Mouse (Mus musculus): ENCODE measurements around the gene Bcl9l.
A peak's percentile ranks its signal among the peaks of the same experiment; 100 is the strongest.

Bcl9l gene

DNA sequence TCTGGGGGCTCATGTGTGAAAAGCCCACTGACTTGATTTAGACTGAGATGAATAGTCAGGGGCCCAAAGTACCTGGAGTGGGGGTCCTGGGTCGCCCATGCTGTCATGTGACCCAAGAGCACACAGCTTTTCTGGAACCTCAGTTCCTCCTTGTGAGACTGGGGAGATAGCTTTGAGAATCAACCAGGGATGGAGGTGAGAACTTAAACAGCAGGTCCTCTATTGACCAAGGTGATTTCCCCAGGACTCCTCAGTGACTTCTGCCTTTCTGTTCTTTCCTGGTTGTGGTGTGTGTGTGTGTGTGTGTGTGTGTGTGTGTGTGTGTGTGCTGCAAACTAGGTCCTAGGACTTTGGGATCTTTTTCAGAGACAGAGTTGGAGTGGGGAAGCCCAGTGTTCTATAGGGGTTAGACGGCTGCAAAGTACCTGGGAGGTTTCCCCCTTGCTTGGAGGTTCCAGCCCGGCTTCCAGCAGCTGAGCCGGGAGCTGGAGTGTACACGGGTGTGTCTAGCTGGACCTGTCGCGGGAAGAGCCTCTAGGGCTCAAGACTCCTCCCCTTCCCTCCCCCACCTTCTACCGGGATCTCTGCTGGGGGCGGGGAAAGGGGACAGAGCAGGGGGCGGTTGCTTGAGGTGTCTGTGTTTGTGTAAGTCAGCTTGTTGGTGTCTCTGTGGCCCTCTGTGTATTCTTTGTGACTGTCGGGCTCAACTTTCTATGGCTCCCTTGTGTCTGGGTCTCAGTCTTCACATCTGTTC is 15.2 kb downstream of the Bcl9l start:
- DNase-seq (ENCODE audit: low read depth, low spot score), result no peak

DNA sequence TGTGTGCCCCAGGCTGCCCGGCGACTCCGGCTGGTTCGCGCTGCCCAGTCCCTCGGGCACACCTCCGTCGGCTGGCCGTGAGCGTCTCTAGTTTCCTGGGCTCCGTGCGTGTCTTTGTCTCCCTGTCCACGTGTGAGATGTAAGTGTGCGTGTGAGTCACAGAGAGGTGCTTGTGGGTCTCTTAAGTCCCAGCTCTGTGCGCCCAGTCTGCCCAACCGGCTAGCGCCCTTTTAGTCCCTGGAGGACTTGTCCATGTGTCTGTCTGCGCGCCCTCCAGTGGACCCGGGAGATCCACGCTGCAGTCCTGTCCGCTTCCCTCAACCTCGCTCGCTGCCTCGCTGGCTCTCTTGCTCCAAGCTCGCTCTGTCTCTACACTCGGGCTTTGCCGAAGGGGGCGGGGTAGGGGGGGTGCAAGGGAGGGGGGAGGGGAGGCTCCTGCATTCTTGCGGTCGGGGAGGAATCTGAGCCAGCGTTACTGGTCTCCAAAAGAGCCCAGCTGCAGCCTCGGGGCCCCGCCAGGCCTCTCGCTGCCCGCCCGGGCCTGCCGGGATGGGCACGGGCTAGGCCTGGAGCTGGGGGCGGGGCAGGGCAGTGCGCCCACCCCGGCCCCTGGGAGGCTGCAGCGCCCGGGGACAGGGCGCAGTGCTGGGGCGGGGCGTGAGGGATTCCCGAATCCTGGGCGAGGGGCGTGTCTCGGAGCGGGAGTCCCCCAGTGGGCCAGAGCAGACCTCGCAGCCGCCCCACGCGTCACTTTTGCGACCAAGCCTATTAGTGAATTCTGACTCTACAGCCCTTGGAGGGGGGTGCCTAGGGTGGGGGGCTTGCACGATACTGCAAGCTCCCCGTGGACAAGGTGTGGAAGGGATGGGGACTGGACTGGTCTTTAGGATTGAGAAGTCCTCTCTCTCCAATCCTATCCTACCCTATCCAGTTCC is 16.1 kb downstream of the Bcl9l start:
- DNase-seq (ENCODE audit: low read depth, low spot score), result no peak

DNA sequence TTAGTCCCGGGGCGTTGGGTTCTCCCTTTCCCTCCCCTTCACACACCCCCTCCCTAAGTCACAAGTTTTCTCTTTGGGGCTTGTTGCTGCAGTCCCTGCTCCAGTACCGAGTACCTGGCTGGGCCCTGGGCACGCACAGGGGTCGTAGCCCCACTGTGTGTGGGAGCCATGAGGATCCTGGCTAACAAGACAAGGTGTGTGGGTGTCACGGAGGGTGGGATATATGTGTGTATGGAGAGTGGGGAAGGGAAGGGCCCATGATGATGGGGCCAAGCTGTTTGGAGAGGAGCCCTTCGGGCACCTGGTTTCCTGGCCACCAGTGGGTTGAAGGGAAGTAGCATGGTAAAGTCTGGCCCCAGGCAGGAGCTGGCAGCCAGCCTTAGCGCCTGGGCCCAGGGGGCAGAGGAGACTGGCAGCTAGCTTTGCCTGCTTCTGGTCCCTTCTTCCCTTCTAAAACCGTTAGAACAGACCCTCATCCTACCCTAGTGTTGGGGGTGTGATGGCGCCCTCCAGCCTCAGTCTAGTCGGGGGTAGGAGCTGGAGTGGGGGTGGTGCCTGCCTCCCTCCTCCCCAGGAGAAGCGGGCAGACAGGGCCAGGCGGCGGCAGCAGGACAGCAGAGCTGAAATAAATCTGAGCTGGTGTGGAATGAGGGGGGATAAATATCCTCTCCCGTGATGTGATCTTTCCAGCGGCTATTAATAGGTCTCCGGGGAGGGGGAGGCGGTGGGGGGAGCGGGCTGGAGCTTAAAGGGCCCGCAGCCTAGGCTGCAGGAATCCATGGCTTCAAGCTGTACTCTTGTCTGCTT is 16.9 kb downstream of the Bcl9l start:
- no peak for DNase-seq (ENCODE audit: low read depth, low spot score)

DNA sequence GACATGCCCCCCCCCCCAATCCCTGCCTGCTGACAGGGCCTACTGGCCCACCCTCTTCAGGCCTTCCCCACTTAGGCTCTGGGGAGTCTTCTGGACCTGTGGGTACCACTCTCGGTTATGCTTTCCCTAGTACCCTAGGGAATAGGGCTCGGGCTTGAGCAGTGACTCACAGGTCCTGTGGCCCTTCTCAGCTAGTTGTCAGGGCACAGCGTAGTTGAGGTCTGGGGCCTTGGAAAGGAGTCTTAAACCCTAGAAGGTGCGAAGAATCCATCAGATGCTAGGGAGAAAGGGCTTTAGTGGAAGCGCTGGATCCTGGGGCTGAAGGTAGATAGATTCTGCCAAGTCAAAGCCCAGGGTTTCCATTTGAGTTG is 17.5 kb downstream of the Bcl9l start:
- no peak for DNase-seq (ENCODE audit: low read depth, low spot score)

DNA sequence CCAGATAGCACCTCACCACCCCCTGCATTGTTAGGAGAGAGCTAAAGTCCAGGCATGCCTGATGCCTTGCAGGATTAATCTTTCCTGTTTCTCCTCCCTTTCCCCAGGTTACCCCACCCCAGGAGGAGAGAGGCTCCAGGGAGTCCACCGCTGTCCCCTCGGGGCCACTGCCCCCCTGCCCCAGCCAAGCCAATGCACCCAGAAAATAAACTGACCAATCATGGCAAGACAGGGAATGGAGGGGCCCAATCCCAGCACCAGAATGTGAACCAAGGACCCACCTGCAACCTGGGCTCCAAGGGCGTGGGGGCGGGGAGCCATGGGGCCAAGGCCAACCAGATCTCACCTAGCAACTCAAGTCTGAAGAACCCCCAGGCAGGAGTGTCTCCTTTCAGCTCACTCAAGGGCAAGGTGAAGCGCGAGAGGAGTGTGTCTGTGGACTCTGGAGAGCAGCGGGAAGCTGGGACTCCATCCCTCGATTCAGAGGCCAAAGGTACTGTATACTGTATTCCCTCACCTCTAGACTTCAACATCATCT is 18.1 kb downstream of the Bcl9l start:
- DNase-seq (ENCODE audit: low read depth, low spot score), result no peak

DNA sequence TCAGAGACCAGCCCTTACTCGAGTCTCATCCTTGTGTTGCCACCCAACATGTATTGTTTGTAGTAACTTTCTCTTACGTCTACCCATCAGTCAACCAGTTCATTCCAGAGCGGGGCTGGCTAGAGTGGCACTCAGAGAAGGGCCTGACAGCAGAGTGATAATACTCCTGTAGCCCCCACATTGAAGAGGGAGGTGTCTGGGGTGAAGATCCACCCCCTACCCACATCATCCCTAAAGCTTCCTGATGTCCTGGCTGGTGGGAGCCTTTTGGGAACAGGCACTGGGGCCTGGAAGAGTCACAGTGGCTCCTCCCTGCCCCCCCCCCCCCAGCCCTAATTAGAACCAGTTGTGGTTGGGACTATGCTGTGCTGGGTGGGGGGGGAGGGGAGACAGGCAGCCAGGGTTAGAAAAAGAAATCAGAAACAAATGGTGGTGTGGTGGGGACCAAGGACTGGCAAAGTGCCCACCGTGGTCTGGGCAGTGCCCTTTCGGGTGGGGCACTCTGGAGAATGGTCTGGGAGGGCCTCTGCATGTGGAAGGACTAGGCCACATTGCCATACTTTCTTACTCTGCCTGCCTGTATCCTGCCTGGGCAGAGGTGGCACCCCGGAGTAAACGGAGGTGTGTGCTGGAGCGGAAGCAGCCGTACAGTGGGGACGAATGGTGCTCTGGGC is 18.7 kb downstream of the Bcl9l start:
- DNase-seq (ENCODE audit: low read depth, low spot score), result no peak

DNA sequence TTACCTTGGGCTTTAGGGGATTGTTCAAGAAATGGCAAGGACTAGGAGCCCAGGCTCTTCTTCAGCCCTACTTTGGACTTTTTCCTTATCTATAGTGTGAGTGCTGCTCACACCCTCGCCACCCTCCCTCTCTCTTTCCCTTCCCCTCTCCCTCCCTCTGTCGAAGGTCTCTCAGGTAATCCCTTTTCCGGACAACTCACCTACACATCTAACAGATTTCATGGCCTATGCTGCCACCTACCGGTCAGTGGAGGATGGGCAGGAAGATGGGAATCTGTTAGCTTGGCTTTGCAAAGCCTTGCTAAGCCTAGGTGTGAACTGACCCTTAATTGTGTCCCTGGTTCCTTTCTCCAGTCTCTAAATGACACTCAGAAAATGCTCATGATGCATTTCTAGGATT is 19.4 kb downstream of the Bcl9l start:
- DNase-seq (ENCODE audit: low read depth, low spot score), result no peak

DNA sequence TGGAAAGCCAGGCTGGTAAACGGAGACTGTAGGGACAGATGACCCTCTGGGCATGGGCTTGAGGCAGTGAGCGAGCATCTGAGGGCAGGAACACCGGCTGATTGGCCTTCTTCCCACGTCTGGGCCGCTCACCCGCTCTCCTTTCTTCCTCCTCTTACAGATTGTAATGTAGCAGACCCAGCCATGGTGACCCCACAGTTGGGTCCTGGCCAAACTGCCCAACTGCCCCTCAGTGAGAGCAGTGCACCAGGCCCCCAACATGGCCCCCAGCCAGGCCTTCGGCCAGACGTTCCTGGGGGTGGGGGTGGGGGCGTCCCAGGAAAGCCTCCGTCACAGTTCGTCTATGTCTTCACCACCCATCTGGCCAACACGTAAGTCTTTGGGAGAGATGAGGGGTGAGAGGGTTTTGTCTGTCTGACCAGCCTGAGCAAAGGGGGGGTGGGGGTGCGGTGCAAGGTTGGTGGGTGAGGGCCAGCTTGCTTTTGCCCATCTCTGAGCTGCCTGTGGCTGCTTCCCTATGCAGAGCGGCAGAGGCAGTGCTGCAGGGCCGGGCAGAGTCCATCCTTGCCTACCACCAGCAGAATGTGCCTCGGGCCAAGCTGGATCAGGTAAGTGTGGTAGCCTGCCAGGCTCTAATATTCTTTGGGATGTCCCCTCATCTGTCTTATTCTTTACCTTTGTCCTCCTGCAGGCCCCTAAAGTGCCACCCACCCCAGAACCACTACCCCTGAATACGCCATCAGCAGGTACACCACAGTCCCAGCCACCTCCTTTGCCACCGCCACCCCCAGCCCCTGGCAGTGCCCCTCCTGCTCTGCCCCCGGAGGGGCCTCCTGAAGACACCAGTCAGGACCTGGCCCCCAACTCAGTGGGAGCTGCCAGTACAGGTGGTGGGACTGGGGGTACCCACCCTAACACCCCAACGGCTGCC is 22.5 kb downstream of the Bcl9l start:
- DNase-seq (ENCODE audit: low read depth, low spot score), result no peak

DNA sequence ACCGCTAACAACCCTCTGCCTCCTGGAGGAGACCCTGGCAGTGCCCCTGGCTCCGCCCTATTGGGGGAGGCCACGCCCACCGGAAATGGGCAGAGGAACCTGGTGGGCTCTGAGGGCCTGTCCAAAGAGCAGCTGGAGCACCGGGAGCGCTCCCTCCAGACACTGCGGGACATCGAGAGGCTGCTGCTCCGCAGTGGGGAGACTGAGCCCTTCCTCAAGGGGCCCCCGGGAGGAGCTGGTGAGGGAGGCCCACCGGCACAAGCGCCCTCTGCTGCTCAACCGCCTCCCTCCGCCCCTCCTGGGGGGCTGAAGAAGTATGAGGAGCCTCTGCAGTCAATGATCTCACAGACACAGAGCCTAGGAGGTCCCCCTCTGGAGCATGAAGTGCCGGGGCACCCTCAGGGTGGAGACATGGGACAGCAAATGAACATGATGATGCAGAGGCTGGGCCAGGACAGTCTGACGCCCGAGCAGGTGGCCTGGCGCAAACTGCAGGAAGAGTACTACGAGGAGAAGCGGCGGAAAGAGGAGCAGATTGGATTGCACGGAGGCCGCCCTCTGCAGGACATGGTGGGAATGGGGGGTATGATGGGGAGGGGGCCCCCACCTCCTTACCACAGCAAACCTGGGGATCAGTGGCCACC is 23.3 kb downstream of the Bcl9l start:
- no peak for DNase-seq (ENCODE audit: low read depth, low spot score)

DNA sequence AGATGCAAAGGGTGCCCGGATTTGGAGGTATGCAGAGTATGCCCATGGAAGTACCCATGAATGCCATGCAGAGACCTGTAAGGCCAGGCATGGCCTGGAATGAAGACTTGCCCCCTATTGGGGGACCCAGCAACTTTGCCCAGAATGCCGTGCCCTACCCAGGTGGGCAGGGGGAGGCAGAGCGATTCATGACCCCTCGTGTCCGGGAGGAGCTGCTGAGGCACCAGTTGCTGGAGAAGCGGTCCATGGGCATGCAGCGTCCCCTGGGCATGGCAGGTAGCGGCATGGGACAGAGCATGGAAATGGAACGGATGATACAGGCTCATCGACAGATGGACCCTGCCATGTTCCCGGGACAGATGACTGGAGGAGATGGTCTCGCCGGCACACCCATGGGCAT is 23.9 kb downstream of the Bcl9l start:
- DNase-seq (ENCODE audit: low read depth, low spot score), result no peak

DNA sequence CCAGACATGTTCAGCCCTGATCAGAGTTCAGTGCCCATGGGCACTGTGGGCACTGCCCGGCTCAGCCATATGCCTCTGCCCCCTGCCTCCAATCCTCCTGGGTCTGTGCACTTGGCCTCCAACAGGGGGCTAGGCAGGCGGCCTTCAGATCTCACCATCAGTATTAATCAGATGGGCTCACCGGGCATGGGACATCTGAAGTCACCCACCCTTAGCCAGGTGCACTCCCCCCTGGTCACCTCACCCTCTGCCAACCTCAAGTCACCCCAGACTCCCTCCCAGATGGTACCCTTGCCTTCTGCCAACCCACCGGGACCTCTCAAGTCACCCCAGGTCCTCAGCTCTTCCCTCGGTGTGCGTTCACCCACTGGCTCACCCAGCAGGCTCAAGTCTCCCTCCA is 24.7 kb downstream of the Bcl9l start:
- DNase-seq (ENCODE audit: low read depth, low spot score), result no peak

DNA sequence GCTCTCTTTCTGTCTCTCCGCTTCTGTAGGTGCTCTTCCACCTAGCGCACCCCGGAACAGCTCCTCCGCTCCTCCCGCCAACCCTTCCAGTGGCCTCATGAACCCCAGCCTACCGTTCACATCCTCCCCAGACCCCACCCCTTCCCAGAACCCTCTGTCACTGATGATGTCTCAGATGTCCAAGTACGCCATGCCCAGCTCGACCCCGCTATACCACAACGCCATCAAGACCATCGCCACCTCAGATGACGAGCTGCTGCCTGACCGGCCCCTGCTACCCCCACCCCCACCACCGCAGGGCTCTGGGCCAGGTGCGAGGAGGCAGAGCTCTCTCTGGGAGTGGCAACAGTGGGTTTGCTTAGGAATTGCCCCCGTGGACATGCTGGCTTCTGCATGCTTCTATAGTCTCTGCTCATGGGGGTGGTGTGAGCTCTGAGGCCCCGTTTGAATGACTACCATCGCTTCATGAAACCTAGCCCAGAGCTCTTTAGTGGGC is 25.5 kb downstream of the Bcl9l start:
- DNase-seq (ENCODE audit: low read depth, low spot score), result no peak

DNA sequence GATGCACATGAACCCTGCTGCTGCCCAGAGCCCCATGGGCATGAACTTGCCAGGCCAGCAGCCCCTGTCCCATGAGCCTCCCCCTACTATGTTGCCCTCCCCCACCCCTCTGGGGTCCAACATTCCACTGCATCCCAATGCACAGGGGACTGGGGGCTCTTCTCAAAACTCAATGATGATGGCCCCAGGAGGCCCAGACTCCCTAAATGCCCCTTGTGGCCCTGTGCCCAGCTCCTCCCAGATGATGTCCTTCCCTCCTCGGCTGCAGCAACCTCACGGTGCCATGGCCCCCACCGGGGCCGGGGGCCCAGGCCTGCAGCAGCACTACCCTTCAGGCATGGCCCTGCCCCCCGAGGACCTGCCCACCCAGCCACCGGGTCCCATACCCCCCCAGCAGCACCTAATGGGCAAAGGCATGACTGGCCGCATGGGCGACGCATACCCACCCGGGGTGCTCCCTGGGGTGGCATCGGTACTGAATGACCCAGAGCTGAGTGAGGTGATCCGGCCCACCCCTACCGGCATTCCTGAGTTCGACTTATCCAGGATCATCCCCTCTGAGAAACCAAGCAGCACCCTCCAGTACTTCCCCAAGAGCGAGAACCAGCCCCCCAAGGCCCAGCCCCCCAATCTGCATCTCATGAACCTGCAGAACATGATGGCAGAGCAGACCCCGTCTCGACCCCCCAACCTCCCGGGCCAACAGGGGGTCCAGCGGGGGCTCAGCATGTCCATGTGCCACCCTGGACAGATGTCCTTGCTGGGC is 26.3 kb downstream of the Bcl9l start:
- no peak for DNase-seq (ENCODE audit: low read depth, low spot score)

DNA sequence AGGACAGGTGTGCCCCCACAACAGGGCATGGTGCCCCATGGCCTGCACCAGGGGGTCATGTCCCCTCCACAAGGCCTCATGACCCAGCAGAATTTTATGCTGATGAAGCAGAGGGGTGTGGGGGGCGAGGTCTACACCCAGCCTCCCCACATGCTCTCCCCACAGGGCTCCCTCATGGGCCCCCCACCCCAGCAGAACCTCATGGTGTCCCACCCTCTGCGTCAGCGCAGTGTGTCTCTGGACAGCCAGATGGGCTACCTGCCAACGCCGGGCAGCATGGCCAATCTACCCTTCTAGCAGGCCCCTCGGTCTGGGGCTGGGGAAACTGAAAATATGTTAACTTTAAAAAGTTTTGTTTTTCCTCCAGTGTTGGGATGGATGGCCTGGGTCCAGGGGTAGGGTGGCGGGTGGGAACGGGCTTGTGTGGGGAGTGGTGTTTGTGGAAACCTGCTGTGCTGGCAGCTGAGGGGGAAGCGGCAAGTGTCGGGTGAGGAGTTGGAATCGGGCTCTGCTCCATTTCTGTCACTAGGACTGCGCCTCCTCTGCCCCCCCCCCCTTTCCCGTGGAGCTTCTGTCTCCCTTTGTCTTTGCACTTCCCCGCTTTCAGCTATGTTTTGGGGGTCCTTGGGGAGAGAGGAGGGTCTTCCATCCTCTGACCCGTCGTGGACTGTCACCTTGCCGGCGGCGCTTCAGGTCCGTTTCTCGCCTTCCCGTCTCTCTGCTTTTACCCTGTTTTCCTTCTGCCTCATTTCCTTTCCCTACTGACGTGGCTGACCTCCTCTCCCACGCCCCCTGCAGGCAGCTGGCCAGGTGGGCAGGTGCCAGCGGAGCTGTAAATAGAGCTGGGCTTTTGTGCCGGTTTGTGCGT is 27.1 kb downstream of the Bcl9l start:
- peak; percentile 67 for DNase-seq (ENCODE audit: low read depth, low spot score)

DNA sequence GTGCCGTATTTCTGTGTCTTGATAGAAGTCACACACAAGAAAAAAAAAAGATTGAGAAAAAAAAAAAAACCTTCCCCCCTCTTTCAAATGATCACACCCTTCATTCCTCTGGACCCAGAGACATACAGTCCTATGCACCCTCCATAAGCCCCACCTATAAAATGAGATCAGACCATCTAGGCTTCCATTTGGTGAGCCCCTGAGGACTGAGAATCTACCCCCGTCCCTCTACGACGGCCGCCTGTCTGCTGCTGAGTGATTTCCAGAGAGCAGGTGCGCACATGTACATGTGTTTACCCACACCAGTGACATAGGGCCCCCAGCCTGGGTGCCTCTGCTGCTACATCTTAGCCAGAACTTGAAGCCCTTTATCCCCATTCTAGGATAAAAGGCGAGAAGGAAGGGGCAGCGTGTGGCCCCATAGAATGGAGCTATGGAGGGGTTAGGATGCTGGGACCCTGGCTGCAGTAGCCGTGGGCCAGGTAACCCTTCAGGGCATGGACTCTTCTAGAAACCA is 27.8 kb downstream of the Bcl9l start:
- DNase-seq (ENCODE audit: low read depth, low spot score), result no peak

DNA sequence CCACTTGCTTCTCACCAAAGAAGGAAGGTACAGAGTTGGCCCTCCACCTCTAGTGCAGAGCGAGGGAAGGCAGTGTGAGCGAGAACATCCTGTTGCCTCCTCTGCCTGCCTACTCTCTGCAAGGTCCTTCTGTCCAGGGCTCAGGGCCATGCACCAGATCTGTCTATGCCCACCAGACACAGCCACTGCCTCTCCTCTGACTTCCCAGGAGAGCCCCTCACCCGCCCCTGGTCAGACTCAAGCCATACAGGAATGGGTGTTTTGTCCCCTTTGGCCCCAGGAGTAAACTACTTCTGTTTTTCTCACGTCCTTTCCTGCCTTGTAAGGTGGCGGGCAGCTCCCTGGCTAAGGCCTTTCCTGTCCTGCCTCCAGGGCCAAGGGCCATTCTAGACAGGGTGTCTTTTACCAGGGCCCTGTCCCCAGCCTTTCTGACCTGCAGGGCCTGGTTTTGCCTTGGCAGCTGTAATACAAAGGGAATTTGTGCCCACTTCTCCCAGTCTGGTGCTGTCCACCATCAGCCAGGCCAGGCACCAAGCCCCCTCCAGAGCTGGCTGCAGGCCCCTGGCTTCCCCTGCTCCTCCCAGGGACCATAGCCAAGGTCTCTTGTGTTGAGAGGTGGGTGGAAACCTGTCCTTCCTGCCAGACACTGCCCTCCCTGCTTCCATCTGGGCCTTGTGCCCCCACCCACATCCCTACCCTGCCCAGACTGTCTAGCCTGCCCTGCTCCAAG is 28.4 kb downstream of the Bcl9l start:
- no peak for DNase-seq (ENCODE audit: low read depth, low spot score)

All from WW6 (cell line).